Mouse (Mus musculus): ENCODE measurements at regions not wholly inside any gene's neighbourhood (a gene's known extent, or its start where the extent isn't known, plus 50 kb on each side); places are given as distances from the start of the nearest gene placed in this dataset.

DNA sequence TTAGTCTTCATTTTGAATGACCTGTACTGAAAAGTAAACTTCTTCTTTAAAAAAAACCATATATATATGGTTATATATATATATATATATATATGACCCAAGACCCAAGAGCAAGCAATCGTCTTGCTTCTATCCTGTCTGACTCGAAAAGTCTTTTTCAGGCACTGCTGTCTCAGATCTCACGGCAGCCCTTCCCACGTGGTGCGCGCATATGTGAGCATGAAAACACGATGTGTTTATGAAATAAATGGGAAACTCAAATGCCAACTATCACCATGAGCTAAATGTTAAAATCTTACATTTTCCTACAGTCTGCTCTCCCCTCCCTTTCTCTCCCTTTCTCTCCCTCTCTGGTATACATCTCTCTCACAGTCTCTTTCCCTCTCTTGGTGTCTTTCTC lies 1625.4 kb upstream of the Gm6569 start:
- no peak for TF ChIP-seq POLR2A (IDR thresholded peaks at IDR 0.05; ENCODE audit: borderline replicate concordance, extremely low read depth, low read depth, low read length)
- no peak for TF ChIP-seq CTCF (IDR thresholded peaks at IDR 0.05; ENCODE audit: insufficient read depth, low read length)

All from lung, adult 2 months (tissue).